Mouse (Mus musculus) heart, embryonic 15.5 days (tissue): ENCODE measurements around the gene Osmr. TPM values are rescaled to one million over a fixed set of nuclear protein-coding genes. Genes with fewer than 3 reads are reported as not detected.

Source experiments
- ATAC-seq: fragments of 200-750 bp; cut with Nextera tagmentation; replicated peaks from 2 replicates; pipeline ENCODE4 v1.8.0; 2017; ENCODE audit warnings: low read depth, moderate TSS enrichment; ENCODE audit not compliant: insufficient number of reproducible peaks, insufficient read depth, low FRiP score
- H3K27ac ChIP-seq: fragments of 300-500 bp; sonication (generic); 2 replicates; pipeline ENCODE4 v1.5.1; 2015; ENCODE audit warnings: mild to moderate bottlenecking, inconsistent platforms
- H3K27me3 ChIP-seq: fragments of 300-500 bp; sonication (generic); 2 replicates; pipeline ENCODE4 v1.6.1; 2015; ENCODE audit warnings: inconsistent platforms
- H3K36me3 ChIP-seq: fragments of 300-500 bp; sonication (generic); 2 replicates; pipeline ENCODE4 v1.6.1; 2015; ENCODE audit warnings: mild to moderate bottlenecking, inconsistent platforms
- H3K4me1 ChIP-seq: fragments of 300-500 bp; sonication (generic); replicated peaks from 2 replicates; pipeline ENCODE4 v1.6.1; 2015; ENCODE audit warnings: inconsistent platforms
- H3K4me2 ChIP-seq: fragments of 300-500 bp; sonication (generic); 2 replicates; pipeline ENCODE4 v1.6.1; 2015; ENCODE audit warnings: inconsistent platforms, mild to moderate bottlenecking, moderate library complexity
- H3K4me3 ChIP-seq: fragments of 300-500 bp; sonication (generic); 2 replicates; pipeline ENCODE4 v1.5.1; 2015; ENCODE audit warnings: mild to moderate bottlenecking, inconsistent platforms
- H3K9ac ChIP-seq: fragments of 300-500 bp; sonication (generic); 2 replicates; pipeline ENCODE4 v1.6.1; 2015; ENCODE audit warnings: mild to moderate bottlenecking, inconsistent platforms
- H3K9me3 ChIP-seq: fragments of 300-500 bp; sonication (generic); replicated peaks from 2 replicates; pipeline ENCODE4 v1.6.1; 2016; ENCODE audit warnings: inconsistent platforms
- WGBS: fragments of 180-500 bp; shearing (Covaris S2); methylation state at CpG from one replicate; pipeline ENCODE4 v1.1.7; 2015; ENCODE audit warnings: mixed read lengths; 5-methylcytosine and 5-hydroxymethylcytosine counted together
- polyA plus RNA-seq: library from polyadenylated mRNA; unstranded; fragments of >200 nt; fragmentation: Nextera tagmentation; extraction: Ambion mirVana; gene quantifications from 2 replicates; pipeline ENCODE4 v1.2.1, GENCODE M21; 2015

The Osmr gene
- polyA plus RNA-seq, 1 experiment from 2014 or later = 3.2 TPM

DNA sequence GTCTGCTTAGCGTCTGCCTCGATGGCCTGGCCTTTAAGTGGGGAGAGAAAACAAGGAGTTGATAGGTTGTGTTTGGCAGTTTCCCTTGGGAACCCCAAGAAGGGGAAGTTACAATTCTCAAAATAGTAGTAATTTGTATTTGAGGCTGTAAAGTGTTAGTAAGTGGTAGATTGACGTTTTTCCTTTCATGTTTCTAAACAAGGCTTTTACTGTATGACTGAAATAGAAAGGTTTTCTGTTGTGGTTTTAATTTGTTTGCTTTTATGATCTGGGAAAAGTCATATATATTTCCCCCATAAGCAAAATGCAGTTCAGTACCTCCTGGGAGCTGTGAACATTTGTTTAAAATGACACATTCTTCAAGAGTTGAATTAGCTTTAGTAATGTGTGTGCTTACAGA, 102.5 kb downstream of the Osmr start:
- Histone ChIP-seq H3K9me3 (no peaks in the 10 kb centered on the region), H3K27me3 (no peaks in the 10 kb centered on the region), H3K36me3 (peaks cover 69% of the 10 kb centered on the region), H3K4me1 (no peaks in the 10 kb centered on the region), H3K4me2 (no peak overlapping the region), H3K4me3 (no peak overlapping the region), H3K27ac (no peak overlapping the region), H3K9ac (no peak overlapping the region)
- ATAC-seq = no peak
- WGBS = 83% methylated on average over 3 of the region's 3 CpGs

Other genes with a start within 250 kb of the Osmr start
- gene Rictor, start 166.6 kb downstream of the Osmr start, polyA plus RNA-seq = 28.1 and 29.7 TPM in 2 replicates
- 17.4 and 20.3 TPM in 2 replicates for gene Lifr, start 215.6 kb upstream of the Osmr start, polyA plus RNA-seq